Mouse (Mus musculus) kidney, adult 2 months (tissue): ENCODE results near the gene Itgae. TPM values are rescaled to one million over a fixed set of nuclear protein-coding genes. Genes with fewer than 3 reads are reported as not detected.

Experiments used
- DNase-seq: peaks from one replicate; pipeline ENCODE4 v3.0.0; 2021
- H3K27ac ChIP-seq: fragments of 200-500 bp; 2 replicates; pipeline ENCODE4 v1.5.1; 2012; ENCODE audit warnings: low read depth, low read length, control low read depth, inconsistent platforms; ENCODE audit not compliant: insufficient read depth
- H3K27me3 ChIP-seq: fragments of 200-500 bp; replicated peaks from 2 replicates; pipeline ENCODE4 v1.6.1; 2012; ENCODE audit warnings: mild to moderate bottlenecking, moderate library complexity, low read length, inconsistent platforms; ENCODE audit not compliant: control insufficient read depth, insufficient read depth
- H3K36me3 ChIP-seq: fragments of 200-500 bp; 2 replicates; pipeline ENCODE4 v1.6.1; 2012; ENCODE audit warnings: mild to moderate bottlenecking, moderate library complexity, low read length, inconsistent platforms; ENCODE audit not compliant: control insufficient read depth, insufficient read depth
- H3K4me1 ChIP-seq: fragments of 200-500 bp; 2 replicates; pipeline ENCODE4 v1.6.1; 2011; ENCODE audit warnings: low read length; ENCODE audit not compliant: control insufficient read depth, insufficient read depth
- H3K4me3 ChIP-seq: fragments of 200-500 bp; 2 replicates; pipeline ENCODE4 v1.5.1; 2011; ENCODE audit warnings: mild to moderate bottlenecking, low read depth, low read length, control low read depth; ENCODE audit not compliant: insufficient read depth
- CTCF ChIP-seq: fragments of 200-500 bp; conservative IDR thresholded peaks from 2 replicates; pipeline ENCODE4 v1.5.1; 2011; ENCODE audit warnings: low read depth, mild to moderate bottlenecking, control low read depth, low read length, moderate library complexity, mixed read lengths; ENCODE audit not compliant: insufficient read depth, insufficient read length
- POLR2A ChIP-seq: fragments of 200-500 bp; IDR thresholded peaks from one replicate; pipeline ENCODE4 v1.6.1; 2011; ENCODE audit warnings: low read depth, low read length, control low read depth
- WGBS: fragments of 180-500 bp; shearing (Covaris S2); methylation state at CpG from one replicate; pipeline ENCODE4 v1.1.7; 2018; 5-methylcytosine and 5-hydroxymethylcytosine counted together
- polyA plus RNA-seq: library from polyadenylated mRNA; depleted of rRNA; stranded (reverse); fragments of >200 nt; gene quantifications from 2 replicates; pipeline ENCODE4 v1.2.3, GENCODE M21; 2012

Gene Itgae
- polyA plus RNA-seq, 1 experiment: 1.0 TPM

DNA sequence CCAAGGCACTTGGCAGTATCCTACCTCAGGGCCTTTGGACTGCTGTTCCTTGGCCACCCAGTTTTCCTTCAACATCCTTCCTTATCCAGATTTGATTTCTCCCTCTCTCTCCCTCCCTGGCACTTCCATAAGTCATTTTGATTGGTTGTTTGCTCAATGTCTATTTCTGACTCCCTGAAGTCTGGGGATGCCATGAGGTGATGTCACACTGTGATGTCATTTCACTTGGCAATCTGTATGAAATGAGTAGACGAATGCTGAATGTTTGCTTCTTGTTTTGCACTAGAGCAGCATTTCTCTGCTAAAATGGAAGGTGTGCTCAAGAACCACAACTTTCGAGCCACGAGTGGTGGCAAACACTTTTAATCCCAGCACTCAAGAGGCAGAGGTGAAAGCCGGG, 71.2 kb downstream of the Itgae start:
- Histone ChIP-seq H3K36me3 (no peaks in the 10 kb centered on the region), H3K27ac (peak overlapping the region; percentile 67; the same call in 1 of the 2 replicates), H3K4me3 (no peak overlapping the region), H3K4me1 (peaks cover 3% of the 10 kb centered on the region; the same call in 1 of the 2 replicates), H3K27me3 (no peaks in the 10 kb centered on the region)
- no peak for TF ChIP-seq CTCF
- no peak for TF ChIP-seq POLR2A
- WGBS: 87% methylated on average over 4 of the region's 4 CpGs
- no peak for DNase-seq

GRCm38 (mm10) chr11:73162284-73162683, 71.9 kb downstream of the Itgae start:
- H3K27me3 ChIP-seq: no peaks in the 10 kb centered on the region
- no peak overlapping the region for H3K4me3 ChIP-seq
- 36% methylated on average over 5 of the region's 5 CpGs for WGBS
- H3K4me1 ChIP-seq: peaks cover 3% of the 10 kb centered on the region; the same call in 1 of the 2 replicates
- peak; percentile 51 for DNase-seq
- TF ChIP-seq POLR2A (no peak), CTCF (no peak)
- no peak overlapping the region for H3K27ac ChIP-seq
- no peaks in the 10 kb centered on the region for H3K36me3 ChIP-seq

GRCm38 (mm10) chr11:73168071-73168470, 77.7 kb downstream of the Itgae start:
- no peaks in the 10 kb centered on the region for H3K27me3 ChIP-seq
- WGBS: 65% methylated on average over 8 of the region's 8 CpGs
- H3K27ac ChIP-seq: no peak overlapping the region
- peak; percentile 82 for DNase-seq
- peaks cover 16% of the 10 kb centered on the region for H3K4me1 ChIP-seq
- TF ChIP-seq POLR2A (no peak), CTCF (0 out of 2 replicates have a peak, but pooled peaks have one; percentile 8)
- H3K36me3 ChIP-seq: no peaks in the 10 kb centered on the region
- H3K4me3 ChIP-seq: no peak overlapping the region

- H3K4me1 ChIP-seq: peaks cover 16% of the 10 kb centered on the region
- DNase-seq: peak; percentile 65
- no peak overlapping the region for H3K27ac ChIP-seq
- H3K4me3 ChIP-seq: no peak overlapping the region
- H3K27me3 ChIP-seq: no peaks in the 10 kb centered on the region
- no peaks in the 10 kb centered on the region for H3K36me3 ChIP-seq
- 53% methylated on average over 6 of the region's 6 CpGs for WGBS
- TF ChIP-seq POLR2A: no peak
- no peak for TF ChIP-seq CTCF
These were observed 78.2 kb downstream of the Itgae start for GRCm38 (mm10) chr11:73168576-73168975.

GRCm38 (mm10) chr11:73169231-73169630, 78.8 kb downstream of the Itgae start:
- DNase-seq: peak; percentile 77
- WGBS: 72% methylated on average over 4 of the region's 4 CpGs

GRCm38 (mm10) chr11:73172186-73172585, 81.8 kb downstream of the Itgae start:
- TF ChIP-seq CTCF (no peak), POLR2A (no peak)
- no peak overlapping the region for H3K4me3 ChIP-seq
- peak overlapping the region; percentile 73 for H3K27ac ChIP-seq
- no peaks in the 10 kb centered on the region for H3K36me3 ChIP-seq
- 15% methylated on average over 5 of the region's 5 CpGs for WGBS
- peaks cover 20% of the 10 kb centered on the region for H3K4me1 ChIP-seq
- no peaks in the 10 kb centered on the region for H3K27me3 ChIP-seq
- DNase-seq: peak; percentile 96

More at GRCm38 (mm10) chr11:73169231-73169630, 78.8 kb downstream of the Itgae start:
- no peaks in the 10 kb centered on the region for H3K36me3 ChIP-seq
- peaks cover 16% of the 10 kb centered on the region for H3K4me1 ChIP-seq
- no peak overlapping the region for H3K27ac ChIP-seq
- no peaks in the 10 kb centered on the region for H3K27me3 ChIP-seq
- TF ChIP-seq POLR2A (no peak), CTCF (peak; percentile 72)
- H3K4me3 ChIP-seq: no peak overlapping the region

- peak; percentile 96 for DNase-seq
- H3K27me3 ChIP-seq: no peaks in the 10 kb centered on the region
- peak overlapping the region; percentile 100; the same call in 1 of the 2 replicates for H3K4me3 ChIP-seq
- no peak for TF ChIP-seq CTCF
- no peak for TF ChIP-seq POLR2A
- peak overlapping the region; percentile 98 for H3K27ac ChIP-seq
- H3K36me3 ChIP-seq: no peaks in the 10 kb centered on the region
- 16% methylated on average over 8 of the region's 8 CpGs for WGBS
- peaks cover 30% of the 10 kb centered on the region for H3K4me1 ChIP-seq
These were observed 85.2 kb downstream of the Itgae start for GRCm38 (mm10) chr11:73175612-73176011.

DNA sequence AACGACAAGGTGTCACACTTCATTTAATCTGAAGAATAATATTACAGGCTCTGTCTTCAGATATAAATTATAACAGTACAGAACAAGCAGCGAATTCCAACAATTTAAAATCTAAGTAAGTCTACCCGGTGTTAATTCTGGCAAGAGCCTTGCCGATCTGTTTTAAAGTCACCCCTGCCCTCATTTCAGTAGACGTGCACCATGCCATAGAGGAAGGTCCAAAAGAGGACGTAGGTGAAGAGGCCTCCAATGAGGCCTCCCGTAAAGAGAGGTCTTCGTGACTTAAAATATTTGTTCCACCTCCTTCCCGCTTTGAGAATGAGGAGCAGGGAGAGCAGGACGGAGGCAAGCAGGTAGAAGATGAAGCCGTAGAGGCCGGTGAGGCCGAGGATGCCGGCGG, 85.8 kb downstream of the Itgae start:
- H3K27me3 ChIP-seq: no peaks in the 10 kb centered on the region
- TF ChIP-seq CTCF (no peak), POLR2A (no peak)
- DNase-seq: no peak
- peak overlapping the region; percentile 98 for H3K27ac ChIP-seq
- WGBS: 2% methylated on average over 15 of the region's 15 CpGs
- no peaks in the 10 kb centered on the region for H3K36me3 ChIP-seq
- H3K4me3 ChIP-seq: peak overlapping the region; percentile 100
- peaks cover 30% of the 10 kb centered on the region for H3K4me1 ChIP-seq
